Mouse (Mus musculus) large intestine, adult 2 months (tissue): ENCODE data around the gene Dlk2. TPM values are rescaled to one million over a fixed set of nuclear protein-coding genes. Genes with fewer than 3 reads are reported as not detected.

ENCODE experiments used
- DNase-seq: peaks from one replicate; pipeline ENCODE4 v3.0.0-alpha.2; 2012; ENCODE audit warnings: low read depth, low spot score
- WGBS: fragments of 180-500 bp; shearing (Covaris S2); methylation state at CpG from one replicate; pipeline ENCODE4 v1.1.7; 2018; 5-methylcytosine and 5-hydroxymethylcytosine counted together
- polyA plus RNA-seq: library from polyadenylated mRNA; depleted of rRNA; stranded (reverse); fragments of >200 nt; gene quantifications from 2 replicates; pipeline ENCODE4 v1.2.3, GENCODE M21; 2012; rRNA removed

The Dlk2 gene
- 0.07 and 0.19 TPM in 2 replicates for polyA plus RNA-seq

- DNase-seq = no peak
Measured at GRCm38 (mm10) chr17:46297364-46298219, at the start of gene Dlk2. Dlk2 (plus strand) TSS chr17:46297421.

GRCm38 (mm10) chr17:46247512-46248188, 49.6 kb upstream of the Dlk2 start, which contains the start of the genes Polr1c and Yipf3:
Polr1c (minus strand) TSS chr17:46248054.
Yipf3 (plus strand) TSS chr17:46248080.
- peak; percentile 82 for DNase-seq
- under 1% methylated on average over 53 of the region's 53 CpGs for WGBS

More at GRCm38 (mm10) chr17:46297364-46298219, at the start of gene Dlk2:
- WGBS = under 1% methylated on average over 79 of the region's 86 CpGs

DNA sequence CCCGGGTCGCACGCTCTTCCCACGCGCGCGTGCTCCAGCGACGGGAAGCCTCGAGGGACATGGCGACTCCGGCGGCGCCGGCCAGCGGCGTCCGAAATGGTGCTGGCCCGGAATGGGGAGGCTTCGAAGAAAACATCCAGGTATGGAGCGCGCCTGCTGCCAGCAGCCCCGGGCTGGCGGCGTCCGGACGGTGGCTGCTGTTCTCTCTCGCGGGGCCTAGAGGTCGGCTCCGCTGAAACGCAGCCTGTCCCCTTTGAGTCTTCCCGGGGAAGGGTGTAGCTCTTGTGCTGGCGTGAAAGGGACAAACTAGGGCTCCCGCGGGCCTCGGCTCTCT, 49.1 kb upstream of the Dlk2 start:
- DNase-seq = no peak
- under 1% methylated on average over 37 of the region's 37 CpGs for WGBS

- WGBS = 75% methylated on average over 7 of the region's 7 CpGs
- DNase-seq = no peak
Measured at GRCm38 (mm10) chr17:46251174-46251573, 46.0 kb upstream of the Dlk2 start.

- WGBS = 57% methylated on average over 14 of the region's 14 CpGs
- DNase-seq = no peak
Measured at GRCm38 (mm10) chr17:46252571-46253451, 44.4 kb upstream of the Dlk2 start.

- DNase-seq = no peak
- 3% methylated on average over 48 of the region's 48 CpGs for WGBS
Measured at GRCm38 (mm10) chr17:46253452-46254084, 43.7 kb upstream of the Dlk2 start, which contains the start of gene Lrrc73. Lrrc73 (plus strand) TSS chr17:46253531.

DNA sequence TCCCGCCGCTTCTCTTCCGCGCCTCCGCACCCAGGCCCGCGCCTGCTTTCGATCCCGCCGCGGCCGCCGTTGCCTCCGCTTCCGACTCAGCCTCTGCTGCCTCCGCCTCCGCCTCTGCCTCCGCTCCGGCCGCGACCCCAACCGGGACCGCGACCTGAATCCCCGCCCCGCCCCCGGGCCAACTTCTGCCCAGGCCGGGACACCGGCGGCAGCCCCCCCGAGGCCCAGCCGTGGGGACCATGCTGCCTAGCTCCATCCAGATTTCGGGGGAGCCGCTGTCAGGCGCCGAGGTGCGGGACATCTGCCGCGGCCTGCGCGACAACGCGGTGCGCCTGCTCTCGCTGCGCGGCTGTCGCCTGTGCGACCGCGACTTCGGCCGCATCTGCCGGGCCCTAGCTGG, 43.1 kb upstream of the Dlk2 start:
- no peak for DNase-seq
- under 1% methylated on average over 48 of the region's 54 CpGs for WGBS

DNA sequence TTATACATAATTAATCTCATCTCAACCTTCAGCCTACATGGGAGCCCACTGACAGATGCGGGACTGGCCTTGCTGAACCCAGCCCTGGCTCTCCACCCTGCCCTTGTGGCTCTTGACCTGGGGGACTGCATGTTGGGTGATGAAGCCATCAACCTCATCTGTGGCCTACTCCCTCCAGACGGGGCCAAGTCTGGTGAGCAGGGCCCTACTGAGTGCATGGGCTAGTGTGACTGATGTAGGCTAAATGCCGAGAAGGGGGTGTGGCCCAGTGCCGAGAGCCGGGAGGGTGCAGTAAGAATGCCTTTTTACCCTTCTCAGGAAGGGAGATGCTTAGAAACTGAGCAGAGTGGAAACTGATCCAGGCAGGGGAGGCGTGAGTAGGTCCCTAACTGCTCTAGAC, 42.1 kb upstream of the Dlk2 start:
- DNase-seq = no peak
- WGBS = 29% methylated on average over 6 of the region's 6 CpGs

DNA sequence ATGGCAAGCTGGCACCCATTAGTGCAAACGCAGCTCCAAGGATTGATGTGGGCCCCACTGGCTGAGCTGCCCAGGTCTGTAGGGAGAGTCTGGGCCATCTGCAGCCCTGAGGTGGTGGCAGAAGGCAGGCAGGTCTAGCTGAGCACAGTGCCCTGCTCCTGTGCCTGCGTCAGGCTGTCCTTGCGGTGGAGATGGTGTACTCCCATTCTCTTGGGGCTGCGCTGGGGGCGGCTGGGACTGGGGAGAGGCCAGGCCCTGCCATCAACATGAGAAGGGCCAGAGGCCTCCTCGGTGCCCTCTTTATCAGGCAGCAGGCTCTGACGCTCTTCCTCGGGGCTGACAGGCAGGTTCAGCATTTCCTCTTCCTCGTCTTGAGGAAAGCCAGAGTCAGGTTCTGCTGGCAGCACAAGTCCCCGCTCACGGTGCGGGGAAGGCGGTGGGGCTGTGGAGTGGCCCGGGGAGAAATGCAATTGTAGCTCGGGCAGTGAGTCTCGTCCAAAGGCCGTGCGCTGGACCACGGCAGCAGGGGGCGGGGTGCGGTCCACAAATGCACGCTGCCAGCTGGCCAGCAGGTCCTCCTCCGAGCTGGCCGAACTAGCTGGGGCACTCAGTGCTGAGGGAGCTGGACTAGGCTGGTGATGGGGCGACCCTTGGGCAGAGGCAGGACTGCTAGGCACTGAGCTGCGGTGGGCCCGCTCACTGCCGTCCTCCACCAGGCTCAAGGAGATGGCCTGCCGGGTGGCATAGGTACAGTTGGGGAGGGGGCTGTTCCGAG, 38.8 kb upstream of the Dlk2 start:
- 84% methylated on average over 30 of the region's 30 CpGs for WGBS
- no peak for DNase-seq

- WGBS = 87% methylated on average over 17 of the region's 17 CpGs
- DNase-seq = no peak
Measured at GRCm38 (mm10) chr17:46259675-46260074, 37.5 kb upstream of the Dlk2 start.

DNA sequence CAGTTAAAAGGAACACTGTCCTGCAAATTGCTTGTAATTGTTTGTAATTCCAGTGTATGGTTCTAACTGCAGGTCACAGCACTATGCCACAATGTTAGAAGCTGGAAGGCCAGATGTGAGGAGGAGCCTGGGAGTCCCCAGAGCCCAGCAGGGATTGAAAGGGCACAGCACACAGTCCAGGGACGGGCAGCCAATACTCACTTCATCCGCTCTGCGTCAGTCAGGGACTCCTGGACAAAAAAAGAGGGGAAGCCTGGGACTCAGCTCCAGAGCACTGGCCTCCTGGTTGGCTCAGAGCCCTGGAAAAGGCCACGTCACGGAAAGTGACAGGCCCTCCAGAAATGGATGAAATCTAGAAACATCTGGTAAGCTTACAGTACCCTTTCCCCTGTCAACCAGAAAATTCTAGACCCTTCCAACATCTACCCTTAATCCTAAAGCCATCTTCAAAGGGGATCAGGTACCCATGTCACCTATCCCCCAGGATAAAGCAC, 35.0 kb upstream of the Dlk2 start:
- DNase-seq = no peak
- 81% methylated on average over 5 of the region's 5 CpGs for WGBS

DNA sequence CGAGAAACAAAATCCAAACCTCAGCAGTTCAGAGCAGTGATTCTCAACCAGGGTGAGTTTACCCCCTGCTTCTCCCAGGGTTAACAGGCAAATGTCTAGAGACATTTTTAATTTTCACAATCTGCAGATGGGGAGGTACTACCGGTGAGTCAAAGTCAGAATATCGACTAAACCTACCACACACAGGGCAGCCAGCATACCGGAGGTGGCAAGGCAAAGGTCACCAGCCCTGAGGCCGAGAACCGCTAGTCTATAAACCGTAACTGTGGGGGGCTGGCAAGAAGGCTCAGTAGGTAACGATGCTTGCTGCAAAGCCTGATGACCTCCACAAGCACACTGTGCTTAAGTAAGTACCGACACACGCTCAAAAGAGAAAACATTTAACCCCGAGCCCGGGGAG, 31.7 kb upstream of the Dlk2 start:
- 83% methylated on average over 12 of the region's 12 CpGs for WGBS
- no peak for DNase-seq

- 20% methylated on average over 14 of the region's 14 CpGs for WGBS
- DNase-seq = no peak
Measured at GRCm38 (mm10) chr17:46265918-46266618, 31.2 kb upstream of the Dlk2 start.

- DNase-seq = no peak
- WGBS = 82% methylated on average over 6 of the region's 6 CpGs
Measured at GRCm38 (mm10) chr17:46266986-46267385, 30.2 kb upstream of the Dlk2 start.

DNA sequence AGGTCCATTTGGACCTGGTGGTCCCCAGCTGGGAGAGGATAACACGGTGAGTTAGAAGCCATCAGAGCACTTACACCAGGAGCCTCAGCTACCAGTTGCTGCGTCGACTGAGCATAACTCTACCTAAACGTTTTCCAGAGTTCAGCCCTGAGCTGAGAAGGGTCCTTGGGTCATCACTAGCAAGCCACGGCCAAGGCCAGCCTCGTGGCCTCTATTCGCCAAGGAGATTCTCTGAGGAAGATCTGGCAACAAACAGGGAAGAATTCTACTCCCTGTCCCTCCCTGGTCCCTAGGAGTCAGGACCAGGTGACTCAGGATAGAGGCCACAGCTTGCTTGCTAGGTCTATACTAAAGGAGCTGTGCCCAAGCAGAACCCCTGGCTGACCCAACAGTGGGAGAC, 29.7 kb upstream of the Dlk2 start:
- 85% methylated on average over 7 of the region's 7 CpGs for WGBS

DNA sequence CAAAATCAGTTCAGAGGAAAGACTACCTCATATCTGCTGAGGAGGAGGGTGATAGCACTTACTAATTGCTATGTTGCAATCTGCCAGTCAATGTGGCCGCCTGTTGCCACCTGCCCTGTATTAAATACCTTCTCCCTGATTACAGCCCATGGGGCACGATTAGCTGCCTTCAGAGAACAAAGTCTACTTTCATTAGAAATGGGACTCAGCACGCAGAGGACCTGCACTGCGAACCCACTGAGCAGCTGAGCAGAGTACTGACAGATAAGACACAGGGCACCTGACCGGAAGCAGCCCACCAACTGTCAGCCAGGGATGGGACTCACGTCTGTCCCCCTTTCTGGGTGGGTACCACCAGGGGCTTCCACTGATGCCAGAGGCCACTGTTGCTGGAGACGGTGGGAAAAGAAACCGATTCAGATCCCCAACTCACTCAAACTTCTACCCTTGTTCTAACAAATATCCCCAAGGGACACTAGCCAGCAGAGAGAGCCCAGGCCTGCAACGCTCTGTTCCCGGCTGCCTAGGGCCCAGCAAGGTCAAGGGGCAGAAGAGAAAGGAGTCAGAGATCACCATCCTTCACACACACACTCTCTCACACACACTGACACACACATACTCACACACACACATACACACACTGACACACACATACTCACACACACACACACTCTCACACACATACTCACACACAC, 29.0 kb upstream of the Dlk2 start:
- 78% methylated on average over 10 of the region's 10 CpGs for WGBS
- no peak for DNase-seq

More for the DNA sequence above, 29.7 kb upstream of the Dlk2 start:
- DNase-seq = no peak

GRCm38 (mm10) chr17:46269771-46270534, 27.3 kb upstream of the Dlk2 start:
- DNase-seq = no peak
- WGBS = 28% methylated on average over 19 of the region's 19 CpGs
